Mouse (Mus musculus): ENCODE results near the gene Evc2.

DNA sequence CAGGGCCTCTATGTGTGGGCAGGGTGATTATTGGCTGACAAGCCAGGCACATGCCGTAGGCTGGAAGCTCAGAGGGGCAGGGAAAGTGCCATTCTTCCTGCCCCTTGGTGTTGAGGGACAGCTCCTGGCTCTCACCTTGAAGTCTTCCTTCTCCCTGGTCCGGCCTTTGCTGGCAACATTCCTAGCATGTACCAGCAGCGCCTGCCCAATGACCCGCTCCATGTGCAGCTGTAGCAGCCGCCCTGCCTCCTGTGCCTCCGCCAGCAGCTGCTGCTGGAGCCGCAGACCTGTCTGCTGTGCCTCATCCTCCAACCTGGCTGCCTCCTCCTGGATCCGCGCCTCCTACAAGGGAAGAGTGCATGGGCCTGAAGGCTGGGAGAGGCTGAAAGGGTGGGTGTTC, 28.3 kb upstream of the Evc2 start:
- TF ChIP-seq CTCF (IDR thresholded peaks at IDR 0.05; ENCODE audit: low read depth) (no peak), EP300 (IDR thresholded peaks at IDR 0.05; ENCODE audit: low read depth) (no peak)

All from liver, postnatal 0 days (tissue).